Mouse (Mus musculus) heart, postnatal 36 days (tissue): Measurements from ENCODE around the gene Zfp599. TPM values are rescaled to one million over a fixed set of nuclear protein-coding genes. Genes with fewer than 3 reads are reported as not detected.
"Not testable (repeated sequence)": the region's sequence is repeated elsewhere in the genome, so short reads cannot be mapped to it uniquely, and the experiment has no call there.

Experiments
- DNase-seq, 2 experiments: peaks; one replicate each; pipeline ENCODE4 v3.0.0; 2021 to 2022
- intact Hi-C: fragments of 180-260 bp; cut with DNase I; formaldehyde crosslinking; loops from one replicate; pipeline ENCODE4 v1.15.1; 2025
- total RNA-seq, 2 experiments: library from RNA; stranded (reverse); gene quantifications; 2 replicates each; pipeline ENCODE4 v1.2.3; 2021

Zfp599 gene
- under 1 TPM; 0.25 to 0.35 TPM for total RNA-seq

DNA sequence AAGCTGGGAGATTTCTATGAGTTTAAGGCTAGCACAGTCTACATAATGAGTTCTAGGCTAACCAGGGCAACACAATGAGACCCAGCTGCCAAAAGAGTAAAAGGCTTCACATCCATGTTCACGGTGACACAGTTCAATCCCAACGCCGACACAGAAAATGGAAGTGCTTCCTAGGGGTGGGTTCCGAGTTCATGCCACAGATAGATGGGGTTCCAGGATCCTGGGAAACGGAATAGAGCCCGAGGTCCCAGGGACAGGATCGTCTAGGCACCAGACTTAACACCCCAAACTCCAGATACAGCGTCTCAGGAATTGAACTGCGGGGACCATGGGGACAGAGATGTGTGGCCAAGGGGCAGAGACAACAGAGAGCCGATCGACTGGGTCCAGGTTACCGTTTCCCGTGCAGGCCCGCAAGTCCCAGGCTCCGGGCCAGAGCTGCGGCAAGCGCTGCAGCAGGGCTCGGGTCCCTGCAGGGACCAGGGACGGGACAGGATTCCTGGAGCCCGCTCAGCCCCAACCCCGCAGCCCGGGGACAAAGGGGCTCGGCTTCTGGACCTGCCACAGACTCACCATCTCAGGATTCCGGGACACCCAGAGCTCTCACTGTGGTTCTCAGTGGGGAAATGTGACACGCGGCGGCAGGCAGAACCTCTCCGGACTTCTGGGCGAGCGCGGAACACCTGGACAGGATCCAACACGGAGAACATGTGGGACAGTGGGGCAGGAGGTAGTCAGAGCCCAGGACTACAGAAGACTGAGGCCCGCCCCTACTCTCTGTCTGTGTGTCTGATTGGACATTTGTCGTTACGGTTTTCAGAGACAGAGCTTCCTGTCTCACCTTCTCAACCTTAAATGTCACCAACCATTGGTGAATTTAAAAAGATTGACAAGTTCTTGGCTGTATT lies at the start of gene Zfp599:
Gene Zfp599 (minus strand): TSS at position 712 of the 908 bp plus-strand sequence.
- peak; percentile 46 to 49 for DNase-seq
- intact Hi-C loops = no loop called here

DNA sequence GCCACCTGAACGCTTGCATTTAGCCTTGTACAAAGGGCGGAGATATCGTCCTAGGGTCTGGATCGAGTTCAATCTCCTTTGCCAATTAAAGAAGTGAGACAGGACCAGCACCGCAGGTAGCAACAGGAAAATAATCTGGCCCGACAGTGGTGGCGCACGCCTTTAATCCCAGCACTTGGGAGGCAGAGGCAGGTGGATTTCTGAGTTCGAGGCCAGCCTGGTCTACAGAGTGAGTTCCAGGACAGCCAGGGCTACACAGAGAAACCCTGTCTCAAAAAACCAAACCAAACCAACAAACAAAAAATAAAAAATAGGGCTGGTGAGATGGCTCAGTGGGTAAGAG lies 48.2 kb upstream of the Zfp599 start:
- not testable (repeated sequence) for DNase-seq
- intact Hi-C loops = loop anchor here (1.0 to 5.0 kb wide), 2 partner anchors 20 to 81 kb away; partner anchors contain the start of gene Zfp809

DNA sequence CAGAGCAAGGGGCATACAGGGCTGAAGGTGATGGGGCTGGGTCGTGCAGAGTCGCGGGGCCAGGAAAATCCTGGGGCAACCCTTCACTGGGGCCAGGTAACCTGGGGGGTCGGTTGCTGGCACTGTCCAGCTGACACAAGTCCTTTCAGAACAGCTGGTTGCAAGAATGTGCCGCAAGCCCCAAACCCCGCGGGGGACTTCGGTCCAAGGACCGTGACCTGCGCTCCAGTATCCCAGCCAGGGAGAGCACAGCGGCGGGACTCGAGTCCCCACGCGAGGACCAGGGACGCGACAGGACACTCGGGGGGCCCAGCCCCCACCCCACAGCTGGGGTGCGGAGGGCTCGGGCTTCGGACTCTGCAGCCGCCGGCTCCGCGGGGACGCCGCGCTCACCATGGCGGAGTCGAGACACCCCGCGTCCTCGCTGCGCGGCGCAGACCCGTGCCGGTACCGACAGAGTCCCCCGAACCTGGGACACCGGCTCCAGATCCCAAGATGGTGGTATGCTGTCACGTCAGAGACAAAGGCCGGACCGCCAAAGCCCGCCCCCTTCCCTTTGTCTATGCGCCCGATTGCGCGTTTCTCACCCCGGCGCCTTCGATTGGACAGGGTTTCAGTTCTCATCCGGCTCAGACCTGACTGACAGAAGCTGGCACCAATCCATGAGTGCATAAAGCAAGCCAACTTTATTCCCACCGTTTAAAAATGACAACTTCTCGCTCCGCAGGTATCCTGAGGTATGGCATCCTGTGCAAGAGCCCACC lies 47.6 kb upstream of the Zfp599 start, which contains the start of gene Zfp810:
Gene Zfp810 (minus strand): TSS at position 493 of the 764 bp plus-strand sequence.
- DNase-seq = peak; percentile 83 to 86
- intact Hi-C loops = loop anchor here (1.0 to 5.0 kb wide), 2 partner anchors 21 to 80 kb away; partner anchors contain the start of gene Zfp809

DNA sequence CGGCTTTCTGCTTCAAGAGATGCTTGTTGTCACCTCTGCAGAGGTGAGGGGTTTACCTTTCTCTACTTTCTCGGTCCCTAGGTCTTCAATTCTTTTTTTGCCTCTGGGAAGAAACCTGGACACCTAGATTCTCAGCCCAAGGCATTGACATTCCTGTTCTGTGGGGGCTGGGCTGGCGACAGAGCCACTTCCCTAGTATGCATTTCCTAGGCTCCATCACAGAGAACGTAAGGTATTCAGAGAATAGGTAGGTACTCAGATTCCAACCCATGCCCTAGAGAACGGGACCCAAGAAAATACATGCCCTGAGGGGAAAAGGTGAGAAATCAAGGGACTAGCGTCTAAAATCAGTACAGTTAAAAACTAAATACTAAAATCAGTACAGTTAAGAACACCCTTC lies 47.0 kb upstream of the Zfp599 start:
- DNase-seq = no peak
- intact Hi-C loops = loop anchor here (1.0 to 5.0 kb wide), 2 partner anchors 22 to 79 kb away; partner anchors contain the start of gene Zfp809

DNA sequence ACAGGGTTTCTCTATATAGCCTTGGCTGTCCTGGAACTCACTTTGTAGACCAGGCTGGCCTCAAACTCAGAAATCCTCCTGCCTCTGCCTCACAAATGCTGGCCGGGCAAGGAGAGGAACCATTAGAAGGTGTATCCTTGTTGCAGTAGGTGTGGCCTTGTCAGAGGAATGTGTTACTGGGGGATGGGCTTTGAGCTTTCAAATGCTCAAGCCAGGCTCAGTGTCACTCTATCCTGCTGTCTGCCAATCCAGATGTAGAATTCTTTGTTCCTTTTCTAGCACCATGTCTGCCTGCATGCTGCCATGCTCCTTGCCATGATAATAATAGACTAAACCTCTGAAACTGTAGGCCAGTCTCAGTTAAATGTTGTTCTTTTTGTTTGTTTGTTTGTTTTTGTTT lies 42.5 kb upstream of the Zfp599 start:
- DNase-seq = no peak
- intact Hi-C loops = no loop called here

DNA sequence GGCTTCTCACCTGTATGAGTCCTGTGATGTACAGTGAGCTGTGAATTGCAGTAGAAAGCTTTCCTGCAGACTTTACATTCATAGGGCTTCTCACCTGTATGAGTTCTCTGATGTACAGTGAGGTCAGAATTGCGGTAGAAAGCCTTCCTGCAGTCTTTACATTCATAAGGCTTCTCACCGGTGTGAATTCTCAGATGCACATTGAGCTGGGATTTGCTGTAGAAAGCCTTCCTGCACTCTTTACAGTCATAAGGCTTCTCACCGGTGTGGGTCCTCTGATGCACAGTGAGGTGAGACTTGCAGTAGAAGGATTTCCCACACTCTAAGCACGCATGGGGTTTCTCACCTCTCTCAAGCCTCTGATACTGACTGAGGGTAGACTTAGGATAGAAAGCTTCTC lies 19.0 kb upstream of the Zfp599 start:
- intact Hi-C loops = no loop called here
- DNase-seq = no peak

- intact Hi-C loops = no loop called here
- no peak for DNase-seq
These were observed 9.2 kb upstream of the Zfp599 start for GRCm38 (mm10) chr9:22268886-22269285.

DNA sequence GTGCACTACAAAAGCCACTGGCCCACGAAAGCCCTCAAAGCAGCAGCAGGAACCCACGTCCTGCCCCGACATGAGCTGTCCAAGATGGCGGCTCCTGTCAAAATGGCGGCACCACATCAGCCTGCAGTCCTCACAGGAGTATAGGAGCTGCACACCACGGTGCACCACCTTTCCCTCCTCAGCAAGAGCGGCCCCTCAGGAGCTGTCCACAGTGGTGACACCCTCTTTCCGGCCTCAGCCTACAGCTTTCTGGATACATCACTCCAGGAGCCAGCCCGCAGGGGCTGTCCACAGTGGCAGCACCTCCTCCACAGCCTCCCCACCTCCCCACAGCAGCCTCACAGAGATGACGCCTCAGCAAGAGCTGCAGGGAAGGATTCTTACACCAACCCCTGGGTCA lies 2.9 kb upstream of the Zfp599 start:
- no peak for DNase-seq
- intact Hi-C loops = no loop called here

- intact Hi-C loops = no loop called here
These were observed 1.9 kb upstream of the Zfp599 start for GRCm38 (mm10) chr9:22261594-22261993.

DNA sequence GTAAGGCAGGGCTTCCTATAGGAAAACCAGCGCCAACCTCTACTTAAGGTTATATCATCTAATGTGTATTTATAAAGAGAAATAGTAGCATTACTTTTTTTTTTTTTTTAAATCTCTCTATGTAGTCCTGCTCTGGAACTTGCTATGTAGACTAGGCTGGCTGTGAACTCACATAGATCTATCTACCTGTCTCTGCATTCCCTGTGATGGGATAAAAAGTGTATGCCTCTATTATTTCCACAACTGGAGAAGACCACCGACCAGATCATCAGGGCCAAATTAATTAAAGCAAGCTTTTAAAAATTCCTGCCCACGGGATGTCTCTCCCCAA lies 362 bp upstream of the Zfp599 start:
- intact Hi-C loops = no loop called here
- no peak for DNase-seq

More at GRCm38 (mm10) chr9:22261594-22261993, 1.9 kb upstream of the Zfp599 start:
- no peak for DNase-seq

DNA sequence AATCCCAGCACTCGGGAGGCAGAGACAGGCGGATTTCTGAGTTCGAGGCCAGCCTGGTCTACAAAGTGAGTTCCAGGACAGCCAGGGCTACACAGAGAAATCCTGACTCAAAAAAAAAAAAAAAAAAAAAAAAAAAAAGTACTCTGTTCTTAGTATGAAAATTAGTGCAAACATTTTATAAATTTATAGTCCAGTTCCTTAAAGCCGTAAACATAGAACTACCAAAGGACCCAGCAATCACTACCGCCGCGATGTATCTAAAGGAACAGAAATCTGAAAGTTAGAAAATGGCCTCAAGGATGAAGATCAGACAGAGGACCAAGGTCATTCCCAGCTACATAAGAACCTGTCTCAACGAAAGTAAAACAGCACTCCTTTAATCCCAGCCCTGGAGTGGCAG lies 911 bp downstream of the Zfp599 start:
- intact Hi-C loops = no loop called here
- DNase-seq = no peak

- no peak for DNase-seq
- intact Hi-C loops = no loop called here
These were observed 3.1 kb downstream of the Zfp599 start for GRCm38 (mm10) chr9:22256579-22256978.

- intact Hi-C loops = no loop called here
- DNase-seq = no peak
These were observed 15.5 kb downstream of the Zfp599 start for GRCm38 (mm10) chr9:22244242-22244641.

- DNase-seq = no peak
- intact Hi-C loops = no loop called here
These were observed 19.7 kb downstream of the Zfp599 start for GRCm38 (mm10) chr9:22240001-22240400.

- intact Hi-C loops = loop anchor here (2.0 to 5.0 kb wide), 2 partner anchors 157 to 178 kb away; partner anchors contain the start of gene Anln
- DNase-seq = no peak
These were observed 29.1 kb downstream of the Zfp599 start for GRCm38 (mm10) chr9:22230556-22230955.

DNA sequence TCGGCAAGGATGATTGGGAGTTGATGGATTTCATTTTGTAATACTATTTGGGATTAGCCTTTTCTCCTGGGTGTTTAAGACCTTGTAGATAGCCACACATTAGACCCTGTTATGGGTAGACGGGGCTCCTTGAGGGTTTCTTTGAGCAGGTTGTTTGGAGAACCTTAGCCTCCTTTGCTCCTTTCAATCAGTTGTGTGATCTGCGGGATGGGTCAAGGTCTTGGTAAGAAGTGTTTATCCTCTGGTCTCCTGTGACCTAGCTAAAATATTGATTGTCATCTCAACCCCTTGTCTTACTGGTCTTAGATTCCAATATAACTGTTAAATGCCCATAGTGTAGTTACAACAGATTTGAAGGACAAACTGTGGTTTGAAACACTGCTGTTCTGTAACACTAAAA lies 29.6 kb downstream of the Zfp599 start:
- DNase-seq = no peak
- intact Hi-C loops = loop anchor here (2.0 to 5.0 kb wide), 2 partner anchors 157 to 179 kb away; partner anchors contain the start of gene Anln

GRCm38 (mm10) chr9:22229386-22230026 lies 30.2 kb downstream of the Zfp599 start:
- intact Hi-C loops = loop anchor here (2.0 to 10.0 kb wide), 4 partner anchors 78 to 179 kb away; partner anchors contain the start of genes Anln, Ecsit and Zfp810
- DNase-seq = no peak

DNA sequence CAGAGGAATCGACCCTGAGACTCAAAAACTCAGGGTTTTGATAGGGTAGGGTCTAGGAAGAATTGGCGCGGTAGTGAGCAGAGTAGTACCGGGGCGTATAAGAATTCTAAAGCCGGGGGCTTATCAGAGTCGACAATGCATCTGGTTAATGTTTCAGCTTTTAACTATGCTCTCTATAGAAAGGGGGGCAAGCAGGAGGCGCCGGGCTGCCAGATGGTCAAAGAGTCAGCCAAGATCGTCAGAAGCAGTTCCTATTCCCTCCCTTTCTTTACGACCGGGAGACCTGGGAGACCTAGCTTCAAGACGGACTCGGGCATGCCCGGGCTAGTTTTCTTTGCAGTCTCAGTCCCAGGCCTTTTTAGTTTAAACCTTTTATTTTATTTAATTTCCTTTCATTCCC lies 32.8 kb downstream of the Zfp599 start:
- DNase-seq = peak; percentile 46 to 68
- intact Hi-C loops = loop anchor here (5.0 to 10.0 kb wide), 2 partner anchors 80 to 142 kb away; partner anchors contain the start of genes Ecsit and Zfp810

DNA sequence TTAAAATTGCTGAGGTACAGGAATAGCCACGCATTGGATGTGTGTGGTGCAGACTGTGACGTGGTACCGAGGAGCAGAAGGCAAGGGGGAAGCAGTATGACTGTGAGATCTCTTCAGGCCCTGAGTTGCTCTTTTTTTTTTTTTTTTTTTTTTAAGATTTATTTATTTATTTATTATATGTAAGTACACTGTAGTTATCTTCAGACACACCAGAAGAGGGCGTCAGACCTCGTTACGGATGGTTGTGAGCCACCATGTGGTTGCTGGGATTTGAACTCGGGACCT lies 33.4 kb downstream of the Zfp599 start:
- intact Hi-C loops = loop anchor here (5.0 to 10.0 kb wide), 2 partner anchors 81 to 142 kb away; partner anchors contain the start of genes Ecsit and Zfp810
- DNase-seq = not testable (repeated sequence)

- intact Hi-C loops = loop anchor here (2.0 to 10.0 kb wide), 5 partner anchors 69 to 185 kb away; partner anchors contain the start of genes 9530077C05Rik, Ecsit, Pigyl and Zfp810
These were observed 33.9 kb downstream of the Zfp599 start, which contains the start of gene Zfp809 for GRCm38 (mm10) chr9:22225581-22226388. Gene Zfp809 (plus strand): TSS chr9:22225714.

More at GRCm38 (mm10) chr9:22225581-22226388, 33.9 kb downstream of the Zfp599 start, which contains the start of gene Zfp809:
- peak; percentile 100 for DNase-seq
